Mouse (Mus musculus) gastrocnemius, adult 8-10 months (tissue): ENCODE measurements at regions not wholly inside any gene's neighbourhood (a gene's known extent, or its start where the extent isn't known, plus 50 kb on each side); places are given as distances from the start of the nearest gene placed in this dataset.
A peak's percentile ranks its signal among the peaks of the same experiment; 100 is the strongest.

Experiments
- DNase-seq, 2 experiments: peaks; one replicate each; pipeline ENCODE4 v3.0.0; 2022; ENCODE audit warnings: low spot score in 2 of 2

DNA sequence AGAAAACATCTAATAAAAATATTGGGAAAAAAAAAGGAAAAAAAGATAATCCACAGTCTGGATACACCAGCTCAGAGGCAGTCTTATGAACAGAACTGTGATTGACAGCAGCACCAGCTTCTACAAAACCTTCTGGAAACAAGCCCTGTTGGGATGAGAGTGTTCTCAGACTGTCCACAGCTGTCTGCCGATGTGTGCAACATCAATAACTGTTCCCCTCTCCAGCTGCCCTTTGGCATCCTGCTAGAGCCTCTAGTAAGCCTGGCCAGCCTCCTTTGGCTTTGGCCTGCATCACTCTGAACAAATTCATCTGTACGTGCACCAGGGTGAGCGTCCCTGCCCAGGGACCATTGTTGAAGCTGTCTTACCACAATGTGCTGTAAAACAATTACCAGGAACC, 137.0 kb upstream of the Irs2 start:
- no peak for DNase-seq

GRCm38 (mm10) chr8:11140566-11140965, 132.3 kb upstream of the Irs2 start:
- no peak for DNase-seq

DNA sequence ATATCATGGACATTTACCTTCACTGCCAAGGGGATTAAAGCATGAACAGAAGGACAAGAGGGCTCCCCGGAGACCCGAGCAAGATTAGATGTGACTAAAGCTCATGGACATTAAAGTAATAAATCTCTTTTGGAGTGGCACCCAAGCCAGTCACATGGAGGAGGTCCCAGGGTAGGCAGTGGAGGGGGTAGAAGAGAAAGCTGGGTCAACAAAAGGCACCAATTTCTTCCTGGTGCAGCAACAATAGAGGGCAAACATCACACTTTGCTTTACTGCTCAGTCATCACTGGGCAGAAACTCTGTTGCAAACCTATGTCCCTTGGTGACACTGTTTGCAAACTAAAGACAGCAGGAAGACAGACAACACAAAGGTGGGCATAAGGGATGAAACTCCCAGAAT, 131.0 kb upstream of the Irs2 start:
- no peak for DNase-seq

- DNase-seq: no peak
These were observed 130.2 kb upstream of the Irs2 start for GRCm38 (mm10) chr8:11138302-11139020.

DNA sequence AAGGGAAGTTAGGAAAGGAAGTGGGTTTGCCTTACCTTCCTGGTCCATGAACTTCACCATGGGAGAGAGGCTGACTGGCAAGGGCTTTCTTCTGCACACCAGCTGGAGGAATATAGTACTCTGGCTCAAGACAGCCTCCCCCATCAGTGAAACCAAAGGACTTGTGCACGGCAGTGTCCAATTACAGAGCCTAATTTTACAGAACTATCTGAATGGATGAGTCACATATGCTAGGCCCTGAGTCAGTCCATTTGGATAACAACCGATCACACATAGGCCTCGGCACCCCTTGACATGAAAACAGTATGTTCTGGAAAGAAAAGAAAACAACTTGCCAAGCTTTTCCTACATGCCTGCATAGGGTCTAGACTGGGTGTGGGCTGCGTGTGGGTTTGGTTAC, 128.3 kb upstream of the Irs2 start:
- DNase-seq: no peak

- no peak for DNase-seq
These were observed 126.9 kb upstream of the Irs2 start for GRCm38 (mm10) chr8:11135135-11135534.

DNA sequence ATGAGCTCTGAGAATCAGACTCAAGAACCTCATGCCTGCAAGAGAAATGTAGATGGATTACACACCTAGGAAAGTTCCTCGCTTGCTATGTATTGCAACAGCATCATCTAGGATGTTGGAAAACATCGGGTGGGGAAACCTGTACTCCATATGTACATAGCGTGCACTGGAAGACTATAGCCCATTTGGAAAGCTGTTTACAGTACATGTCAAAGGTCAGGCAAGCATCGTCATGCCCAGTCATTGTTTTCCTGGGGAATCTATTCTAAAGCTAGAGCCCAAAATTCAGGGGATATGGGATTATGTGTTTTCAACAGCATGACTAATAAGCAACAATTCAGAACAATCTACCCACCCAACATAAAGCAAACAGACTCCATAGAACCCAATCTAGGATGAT, 126.3 kb upstream of the Irs2 start:
- DNase-seq: no peak

DNA sequence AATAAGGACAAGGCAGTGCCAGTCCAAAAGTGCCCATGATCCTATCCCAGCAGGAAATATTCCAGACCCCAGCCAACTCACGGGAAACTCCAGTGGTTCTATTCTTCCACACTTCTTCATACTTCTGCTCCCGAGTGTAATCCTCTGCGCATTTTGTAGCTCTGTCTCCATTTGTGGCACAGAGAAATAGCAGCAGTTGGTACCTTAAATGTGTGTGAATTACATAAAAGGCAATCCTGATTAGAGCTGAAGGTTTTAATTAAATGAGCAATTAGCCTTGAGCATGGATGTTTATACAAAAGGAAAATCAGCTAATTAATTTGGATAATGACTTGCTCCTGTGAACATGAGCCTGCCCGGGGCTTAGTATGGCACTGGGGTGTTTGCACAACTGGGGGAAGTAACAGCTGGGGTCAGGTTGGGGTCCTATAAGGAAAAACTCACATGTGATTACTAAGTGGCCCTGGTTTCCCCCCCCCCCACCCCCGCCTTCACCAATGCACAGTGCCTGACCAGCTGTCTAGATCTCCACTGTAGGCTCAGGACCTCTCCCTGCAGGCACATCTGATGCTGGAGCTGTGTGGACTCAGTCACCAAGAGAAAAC, 110.9 kb upstream of the Irs2 start:
- no peak for DNase-seq

GRCm38 (mm10) chr8:11116534-11116933, 108.3 kb upstream of the Irs2 start:
- DNase-seq: no peak

DNA sequence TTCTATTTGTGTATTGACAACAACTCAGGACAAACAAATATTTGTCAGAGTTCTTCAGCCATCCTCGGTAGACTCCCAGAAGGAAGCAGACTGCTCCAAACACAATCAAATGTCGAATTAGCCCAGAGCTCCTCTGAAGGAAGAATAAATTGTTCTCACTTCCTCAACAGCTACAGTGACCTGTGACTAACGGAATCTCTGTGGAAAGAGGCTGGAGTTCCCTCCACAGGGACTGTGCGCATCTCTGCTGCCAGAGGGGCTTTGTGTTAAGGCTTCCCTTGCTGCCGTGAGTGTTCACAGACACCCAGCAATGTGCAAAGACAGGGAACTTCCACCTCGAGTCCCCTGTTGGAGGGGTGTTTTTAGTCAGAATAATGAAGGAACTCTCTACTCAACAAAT, 107.0 kb upstream of the Irs2 start:
- DNase-seq: no peak

DNA sequence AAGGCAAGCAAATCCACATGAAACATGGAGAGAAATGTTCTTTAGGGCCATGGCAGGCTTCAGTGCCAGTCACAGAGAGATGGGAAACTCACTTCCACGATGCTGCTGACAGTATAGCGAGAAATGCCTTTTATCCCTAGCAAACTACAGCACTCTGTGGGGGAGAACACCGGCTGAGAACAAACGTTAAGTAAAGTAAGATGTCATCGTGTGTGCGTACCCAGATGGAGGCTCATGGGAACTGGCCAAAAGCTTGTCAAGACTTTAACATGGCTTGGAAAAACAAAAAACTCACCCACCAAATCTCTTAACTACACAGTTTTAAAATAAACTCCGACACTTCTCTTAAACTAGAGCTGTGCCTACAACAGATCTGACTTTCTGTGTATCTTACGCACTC, 106.3 kb upstream of the Irs2 start:
- DNase-seq: no peak

DNA sequence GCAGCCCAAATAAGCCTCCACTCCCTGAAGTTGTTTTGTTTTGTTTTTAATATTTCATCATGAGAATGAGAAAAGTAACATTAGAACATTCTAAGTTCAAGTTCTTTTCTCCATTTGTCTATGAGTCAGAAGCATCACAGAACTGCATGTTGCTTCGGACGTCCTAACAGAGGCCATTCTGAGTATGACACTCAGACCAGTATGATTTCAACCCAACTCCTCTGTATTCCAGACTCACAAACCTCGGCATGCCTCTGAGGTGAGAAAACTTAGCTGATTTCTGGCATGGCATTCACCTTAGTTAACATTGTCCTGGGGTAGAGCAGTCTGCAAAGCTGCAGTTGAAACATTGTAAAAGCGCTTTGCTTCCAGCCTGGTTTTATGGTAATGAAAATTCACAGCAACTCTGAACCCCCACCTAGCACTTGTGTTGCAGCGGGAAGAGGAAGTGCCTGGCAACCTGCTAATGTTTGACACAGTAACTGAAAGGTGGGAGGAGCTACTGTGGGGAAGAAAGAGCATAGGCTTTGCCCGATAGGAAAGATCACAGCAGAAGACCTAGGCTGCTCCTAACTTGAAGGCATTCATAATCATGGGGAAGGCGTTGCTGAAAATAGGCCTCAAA, 104.8 kb upstream of the Irs2 start:
- no peak for DNase-seq

GRCm38 (mm10) chr8:11111987-11112386, 103.7 kb upstream of the Irs2 start:
- no peak for DNase-seq

DNA sequence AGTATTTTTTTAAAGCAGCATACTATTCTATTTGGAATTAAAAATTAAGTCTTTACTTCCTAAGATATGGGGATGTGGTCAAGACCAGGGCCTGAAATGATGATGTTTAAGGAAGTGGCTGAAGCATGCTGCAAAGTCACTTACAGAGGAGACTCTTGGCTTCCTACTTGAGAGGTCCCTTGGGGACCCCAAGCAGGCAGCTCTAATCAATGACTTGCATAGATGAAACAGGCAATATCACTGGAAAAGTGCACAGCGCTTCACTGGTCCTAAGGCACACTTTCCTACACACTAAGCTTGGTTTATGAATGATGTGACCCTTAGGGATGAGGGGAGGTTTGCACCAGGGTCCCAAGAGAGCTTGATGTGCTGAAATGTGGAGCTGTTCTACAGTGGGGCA, 99.2 kb upstream of the Irs2 start:
- no peak for DNase-seq

- no peak for DNase-seq
These were observed 98.8 kb upstream of the Irs2 start for GRCm38 (mm10) chr8:11107021-11107420.

- no peak for DNase-seq
These were observed 95.7 kb upstream of the Irs2 start for GRCm38 (mm10) chr8:11103745-11104607.

- no peak for DNase-seq
These were observed 92.1 kb upstream of the Irs2 start for GRCm38 (mm10) chr8:11100310-11100709.

DNA sequence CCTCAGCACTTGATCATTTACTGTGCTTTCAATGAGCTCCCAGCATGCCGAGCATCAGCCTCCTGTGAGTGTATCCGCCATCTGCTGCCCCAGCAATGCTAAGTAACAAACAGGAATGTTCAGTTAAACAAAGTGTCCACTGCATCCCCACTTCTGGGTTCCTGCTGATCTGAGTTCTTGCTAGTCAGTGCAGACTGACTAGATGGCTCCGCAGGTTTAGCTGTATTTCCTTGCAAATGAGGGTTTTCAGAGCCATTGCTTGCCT, 91.3 kb upstream of the Irs2 start:
- DNase-seq: no peak

DNA sequence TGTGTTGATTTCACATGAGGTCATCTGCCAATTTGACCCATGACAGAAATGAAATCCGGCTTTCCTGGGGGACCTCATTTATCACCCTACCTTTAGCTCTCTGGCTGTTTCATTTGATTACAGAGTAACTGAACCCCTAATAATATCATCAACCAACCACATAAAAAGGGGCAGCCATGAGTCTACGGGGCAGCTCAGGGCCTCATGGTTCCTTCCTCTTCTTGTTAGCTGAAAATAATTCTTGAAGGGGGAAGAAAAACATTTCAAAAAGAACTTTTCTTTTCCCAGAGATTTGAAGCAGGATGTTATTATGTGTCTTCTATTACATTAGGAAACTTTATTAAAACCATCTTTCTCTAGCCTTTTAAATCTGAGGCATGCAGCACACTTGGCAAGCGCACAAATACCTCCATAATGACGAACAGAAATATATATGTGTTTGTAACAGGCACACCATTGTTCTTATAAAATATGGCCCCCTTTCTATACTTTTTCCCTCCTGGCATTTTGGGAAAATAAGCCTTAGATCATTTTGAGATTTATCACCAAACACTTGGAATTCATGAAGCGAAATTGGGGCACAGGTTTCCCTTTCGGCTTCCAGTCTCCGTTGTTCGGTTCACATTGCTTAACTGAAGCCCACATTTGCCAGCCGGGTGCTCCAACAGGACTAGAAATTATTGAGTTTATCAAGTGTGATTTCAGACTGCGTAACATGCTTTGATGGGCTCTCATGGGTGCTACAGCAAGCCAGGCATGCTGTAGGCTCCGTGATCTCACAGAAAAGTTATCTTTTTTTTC, 90.7 kb upstream of the Irs2 start:
- no peak for DNase-seq

DNA sequence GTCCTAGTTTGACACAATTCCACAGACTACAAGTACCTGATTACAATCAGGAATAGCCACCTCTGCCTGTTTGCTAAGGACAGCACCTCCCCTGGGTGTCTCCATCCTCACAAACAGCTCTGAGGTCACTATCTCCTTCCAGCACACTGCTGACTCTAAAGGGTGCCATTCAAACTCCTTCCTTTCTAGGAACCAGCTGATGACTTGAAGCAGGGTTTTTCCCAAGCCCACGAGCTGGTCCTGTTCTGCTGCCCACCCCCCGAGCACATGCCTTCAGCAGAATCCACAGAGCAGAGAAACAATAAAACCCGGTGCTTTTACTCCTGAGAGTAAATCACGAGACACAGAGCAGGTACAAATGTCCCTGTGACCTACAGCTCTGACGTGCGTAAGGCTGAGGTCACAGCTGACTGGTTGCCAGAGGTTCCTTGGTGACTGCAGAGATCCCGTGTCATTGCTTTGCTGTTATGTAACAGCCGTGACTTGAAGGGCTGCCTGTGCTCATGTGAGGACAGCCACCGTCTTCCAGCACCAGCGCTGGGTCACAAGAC, 90.0 kb upstream of the Irs2 start:
- DNase-seq: peak; percentile 67 to 78

GRCm38 (mm10) chr8:11097813-11098212, 89.6 kb upstream of the Irs2 start:
- DNase-seq: no peak
